Mouse (Mus musculus): ENCODE results near the gene Polr3h. TPM values are rescaled to one million over a fixed set of nuclear protein-coding genes. Genes with fewer than 3 reads are reported as not detected.
A peak's percentile ranks its signal among the peaks of the same experiment; 100 is the strongest.
"Not testable (repeated sequence)": the region's sequence is repeated elsewhere in the genome, so short reads cannot be mapped to it uniquely, and the experiment has no call there.

Gene Polr3h
- total RNA-seq, 2 experiments from 2014 or later: 50.1 to 56.8 TPM

GRCm38 (mm10) chr15:81912498-81912897 is 13.5 kb downstream of the Polr3h start:
- TF ChIP-seq CTCF (IDR thresholded peaks at IDR 0.05): no peak
- DNase-seq (ENCODE audit: extremely low spot score in 1 of 2, low spot score in 2 of 2): no peak
- no peak overlapping the region for H3K27ac ChIP-seq
- no peak overlapping the region for H3K4me3 ChIP-seq
- intact Hi-C loops (cut with DNase I): no loop called here

- TF ChIP-seq CTCF (IDR thresholded peaks at IDR 0.05): peak; percentile 47
- H3K27ac ChIP-seq; intact Hi-C loops (cut with DNase I); H3K4me3 ChIP-seq; DNase-seq (ENCODE audit: extremely low spot score in 1 of 2, low spot score in 2 of 2): not testable (repeated sequence)
These were observed 17.3 kb downstream of the Polr3h start for GRCm38 (mm10) chr15:81908767-81909166.

GRCm38 (mm10) chr15:81907953-81908352 is 18.1 kb downstream of the Polr3h start:
- no peak overlapping the region for H3K27ac ChIP-seq
- no peak for TF ChIP-seq CTCF (IDR thresholded peaks at IDR 0.05)
- no peak overlapping the region for H3K4me3 ChIP-seq
- no peak for DNase-seq (ENCODE audit: extremely low spot score in 1 of 2, low spot score in 2 of 2)
- intact Hi-C loops (cut with DNase I): no loop called here

DNA sequence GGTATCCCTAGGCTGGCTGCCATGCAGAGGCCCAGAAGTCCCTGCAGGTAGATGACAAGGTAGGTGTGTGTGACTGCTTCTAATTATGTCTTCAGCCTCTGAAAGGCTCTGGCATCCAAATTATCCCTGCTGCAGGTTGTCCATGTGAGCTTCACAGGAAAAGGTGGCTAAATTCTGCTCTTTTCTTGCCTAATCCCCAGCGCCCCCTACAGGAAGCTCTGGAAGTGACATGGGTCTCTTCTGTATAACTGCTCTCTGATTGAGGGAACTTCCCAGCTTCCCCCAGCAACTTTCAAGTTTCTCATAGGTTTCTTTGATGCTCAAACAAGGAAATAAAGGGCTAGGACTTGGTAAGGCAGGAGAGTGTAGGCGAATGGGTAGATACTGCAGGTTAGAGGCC is 21.1 kb downstream of the Polr3h start:
- peak; percentile 70 to 74 for DNase-seq (ENCODE audit: extremely low spot score in 1 of 2, low spot score in 2 of 2)
- H3K4me3 ChIP-seq: no peak overlapping the region
- peak; percentile 88 for TF ChIP-seq CTCF (IDR thresholded peaks at IDR 0.05)
- H3K27ac ChIP-seq: no peak overlapping the region
- intact Hi-C loops (cut with DNase I): loop anchor here (2.0 kb wide), 1 partner anchor 74 kb away; no protein-coding TSS in a partner anchor

- no peak for DNase-seq (ENCODE audit: extremely low spot score in 1 of 2, low spot score in 2 of 2)
- intact Hi-C loops (cut with DNase I): no loop called here
- peak overlapping the region; percentile 51 for H3K27ac ChIP-seq
- no peak for TF ChIP-seq CTCF (IDR thresholded peaks at IDR 0.05)
- no peak overlapping the region for H3K4me3 ChIP-seq
These were observed 27.3 kb downstream of the Polr3h start for GRCm38 (mm10) chr15:81898751-81899150.

- DNase-seq (ENCODE audit: extremely low spot score in 1 of 2, low spot score in 2 of 2): no peak
- Histone ChIP-seq H3K27ac (peak overlapping the region; percentile 3; the same call in 1 of the 2 replicates), H3K4me3 (no peak overlapping the region)
- no peak for TF ChIP-seq CTCF (IDR thresholded peaks at IDR 0.05)
- intact Hi-C loops (cut with DNase I): no loop called here
These were observed 28.3 kb downstream of the Polr3h start for GRCm38 (mm10) chr15:81897607-81898285.

DNA sequence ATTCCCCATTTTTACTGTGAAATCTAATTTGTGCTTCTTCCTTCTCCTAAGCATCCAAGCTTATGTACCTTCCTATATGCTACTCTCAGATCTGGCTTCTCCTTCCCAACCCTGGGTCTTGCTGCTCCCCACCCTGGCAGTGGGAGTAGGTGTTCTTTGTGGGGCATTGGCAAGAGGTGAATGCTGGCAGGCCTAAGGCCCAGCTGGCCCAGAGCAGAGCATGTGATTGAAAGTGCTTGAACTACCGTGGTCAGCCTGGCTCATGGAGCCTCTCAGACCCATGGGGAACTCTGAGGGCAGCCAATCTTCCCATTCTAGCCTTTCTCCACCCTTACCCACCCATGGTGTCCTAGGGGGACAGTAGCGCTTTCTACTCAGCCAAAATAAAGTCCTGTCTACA is 29.6 kb downstream of the Polr3h start:
- Histone ChIP-seq H3K4me3 (no peak overlapping the region), H3K27ac (peak overlapping the region; percentile 76)
- no peak for DNase-seq (ENCODE audit: extremely low spot score in 1 of 2, low spot score in 2 of 2)
- intact Hi-C loops (cut with DNase I): no loop called here
- TF ChIP-seq CTCF (IDR thresholded peaks at IDR 0.05): no peak

GRCm38 (mm10) chr15:81894002-81894401 is 32.0 kb downstream of the Polr3h start:
- no peak for TF ChIP-seq CTCF (IDR thresholded peaks at IDR 0.05)
- intact Hi-C loops (cut with DNase I): no loop called here
- Histone ChIP-seq H3K27ac (no peak overlapping the region), H3K4me3 (no peak overlapping the region)
- DNase-seq (ENCODE audit: extremely low spot score in 1 of 2, low spot score in 2 of 2): no peak

- TF ChIP-seq CTCF (IDR thresholded peaks at IDR 0.05): no peak
- intact Hi-C loops (cut with DNase I): no loop called here
- Histone ChIP-seq H3K27ac (peak overlapping the region; percentile 73), H3K4me3 (no peak overlapping the region)
- no peak for DNase-seq (ENCODE audit: extremely low spot score in 1 of 2, low spot score in 2 of 2)
These were observed 34.0 kb downstream of the Polr3h start for GRCm38 (mm10) chr15:81891822-81892580.

GRCm38 (mm10) chr15:81891140-81891802 is 34.8 kb downstream of the Polr3h start:
- Histone ChIP-seq H3K4me3 (no peak overlapping the region), H3K27ac (peak overlapping the region; percentile 81)
- TF ChIP-seq CTCF (IDR thresholded peaks at IDR 0.05): no peak
- DNase-seq (ENCODE audit: extremely low spot score in 1 of 2, low spot score in 2 of 2): peak in 1 of 2 experiments; percentile 42
- intact Hi-C loops (cut with DNase I): no loop called here

- H3K27ac ChIP-seq: no peak overlapping the region; the same call in 1 of the 2 replicates
- intact Hi-C loops (cut with DNase I): no loop called here
- H3K4me3 ChIP-seq: no peak overlapping the region
- no peak for TF ChIP-seq CTCF (IDR thresholded peaks at IDR 0.05)
- no peak for DNase-seq (ENCODE audit: extremely low spot score in 1 of 2, low spot score in 2 of 2)
These were observed 36.9 kb downstream of the Polr3h start for GRCm38 (mm10) chr15:81889175-81889574.
